Mouse (Mus musculus) liver, embryonic 15.5 days (tissue): ENCODE measurements around the gene Ndrg3. TPM values are rescaled to one million over a fixed set of nuclear protein-coding genes. Genes with fewer than 3 reads are reported as not detected.
"Not testable (repeated sequence)": the region's sequence is repeated elsewhere in the genome, so short reads cannot be mapped to it uniquely, and the experiment has no call there.

Experiments used
- ATAC-seq: fragments of 200-750 bp; cut with Nextera tagmentation; 2 replicates; pipeline ENCODE4 v1.8.0; 2017; ENCODE audit warnings: moderate number of reproducible peaks, mild to moderate bottlenecking, moderate library complexity; ENCODE audit not compliant: insufficient read depth
- H3K27ac ChIP-seq: fragments of 300-500 bp; sonication (generic); replicated peaks from 2 replicates; pipeline ENCODE4 v1.5.1; 2015; ENCODE audit warnings: mild to moderate bottlenecking, inconsistent platforms
- H3K27me3 ChIP-seq: fragments of 300-500 bp; sonication (generic); 2 replicates; pipeline ENCODE4 v1.6.1; 2015; ENCODE audit warnings: mild to moderate bottlenecking, inconsistent platforms
- H3K36me3 ChIP-seq: fragments of 300-500 bp; sonication (generic); replicated peaks from 2 replicates; pipeline ENCODE4 v1.6.1; 2015; ENCODE audit warnings: moderate library complexity, mild to moderate bottlenecking, inconsistent platforms
- H3K4me1 ChIP-seq: fragments of 300-500 bp; sonication (generic); replicated peaks from 2 replicates; pipeline ENCODE4 v1.6.1; 2015; ENCODE audit warnings: inconsistent platforms
- H3K4me2 ChIP-seq: fragments of 300-500 bp; sonication (generic); 2 replicates; pipeline ENCODE4 v1.6.1; 2015; ENCODE audit warnings: moderate library complexity, mild to moderate bottlenecking, inconsistent platforms
- H3K4me3 ChIP-seq: fragments of 300-500 bp; sonication (generic); replicated peaks from 2 replicates; pipeline ENCODE4 v1.5.1; 2015; ENCODE audit warnings: mild to moderate bottlenecking, inconsistent platforms
- H3K9ac ChIP-seq: fragments of 300-500 bp; sonication (generic); 2 replicates; pipeline ENCODE4 v1.6.1; 2015; ENCODE audit warnings: moderate library complexity, mild to moderate bottlenecking, inconsistent platforms
- H3K9me3 ChIP-seq: fragments of 300-500 bp; sonication (generic); replicated peaks from 2 replicates; pipeline ENCODE4 v1.6.1; 2016; ENCODE audit warnings: inconsistent platforms
- WGBS: fragments of 180-500 bp; shearing (Covaris S2); methylation state at CpG from one replicate; pipeline ENCODE4 v1.1.7; 2015; ENCODE audit warnings: mixed read lengths; ENCODE audit not compliant: insufficient replicate concordance; 5-methylcytosine and 5-hydroxymethylcytosine counted together
- polyA plus RNA-seq: library from polyadenylated mRNA; unstranded; fragments of >200 nt; fragmentation: Nextera tagmentation; extraction: Ambion mirVana; gene quantifications from 2 replicates; pipeline ENCODE4 v1.2.1, GENCODE M21; 2015

The Ndrg3 gene
- polyA plus RNA-seq, 1 experiment from 2014 or later = 32.9 TPM

- Histone ChIP-seq H3K4me3 (no peak overlapping the region), H3K9me3 (no peaks in the 10 kb centered on the region), H3K9ac (no peak overlapping the region), H3K4me1 (peaks cover 3% of the 10 kb centered on the region), H3K27ac (no peak overlapping the region), H3K27me3 (no peaks in the 10 kb centered on the region), H3K4me2 (no peak overlapping the region), H3K36me3 (peaks cover 57% of the 10 kb centered on the region)
- no peak for ATAC-seq
- 80% methylated on average over 6 of the region's 6 CpGs for whole genome bisulfite sequencing
Observed at GRCm38 (mm10) chr2:156935005-156935404, 56.9 kb downstream of the Ndrg3 start.

DNA sequence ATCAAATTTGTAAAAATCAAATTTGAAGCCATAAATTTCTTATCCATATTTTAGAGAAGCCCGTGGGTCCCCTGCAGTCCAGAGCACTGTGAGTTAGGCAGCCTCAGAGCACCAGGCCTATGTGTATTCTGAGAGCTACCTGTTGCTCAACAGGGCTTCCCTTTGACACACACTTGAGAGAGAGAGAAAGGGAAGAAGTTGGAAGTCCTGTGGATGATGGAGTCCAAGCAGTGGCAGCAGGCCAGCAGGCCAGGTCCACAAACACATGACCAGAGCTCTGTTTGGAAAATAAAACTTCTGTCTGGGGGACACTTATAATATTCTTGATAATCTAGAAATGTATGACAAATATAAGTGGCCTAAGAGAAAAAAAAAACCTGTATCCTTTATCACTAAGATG lies 58.4 kb downstream of the Ndrg3 start:
- Histone ChIP-seq H3K9ac (no peak overlapping the region), H3K4me1 (peaks cover 16% of the 10 kb centered on the region), H3K27me3 (no peaks in the 10 kb centered on the region), H3K36me3 (peaks cover 65% of the 10 kb centered on the region), H3K4me3 (no peak overlapping the region), H3K4me2 (no peak overlapping the region), H3K27ac (0 out of 2 replicates have a peak overlapping the region, but pooled peaks have one; percentile 7), H3K9me3 (no peaks in the 10 kb centered on the region)
- 66% methylated on average over 1 of the region's 1 CpGs for WGBS
- no peak for ATAC-seq

DNA sequence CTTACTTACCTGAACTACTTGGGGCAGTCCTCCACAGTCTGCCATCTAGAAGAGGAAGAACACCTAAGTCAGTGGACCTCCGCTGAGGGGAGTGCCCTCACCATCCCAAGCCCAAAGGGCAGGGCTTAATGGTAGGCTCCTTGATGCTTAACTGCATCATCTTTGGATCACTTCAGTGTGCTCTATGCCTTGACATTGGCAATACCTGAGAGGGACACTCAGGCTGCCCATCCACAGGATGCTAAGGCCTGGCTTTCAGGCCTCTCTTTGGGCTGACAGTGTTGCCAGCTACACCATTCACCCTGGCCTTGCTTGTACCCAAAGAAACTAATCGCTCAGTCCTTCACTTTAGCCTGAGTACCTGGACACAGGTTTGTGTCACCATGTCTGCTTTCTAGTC lies 60.4 kb downstream of the Ndrg3 start:
- WGBS = 89% methylated on average over 2 of the region's 2 CpGs
- Histone ChIP-seq H3K4me3 (no peak overlapping the region), H3K9me3 (no peaks in the 10 kb centered on the region), H3K4me1 (peaks cover 35% of the 10 kb centered on the region), H3K9ac (no peak overlapping the region), H3K27ac (0 out of 2 replicates have a peak overlapping the region, but pooled peaks have one; percentile 6), H3K27me3 (no peaks in the 10 kb centered on the region), H3K36me3 (peaks cover 59% of the 10 kb centered on the region), H3K4me2 (no peak overlapping the region)
- no peak for ATAC-seq

DNA sequence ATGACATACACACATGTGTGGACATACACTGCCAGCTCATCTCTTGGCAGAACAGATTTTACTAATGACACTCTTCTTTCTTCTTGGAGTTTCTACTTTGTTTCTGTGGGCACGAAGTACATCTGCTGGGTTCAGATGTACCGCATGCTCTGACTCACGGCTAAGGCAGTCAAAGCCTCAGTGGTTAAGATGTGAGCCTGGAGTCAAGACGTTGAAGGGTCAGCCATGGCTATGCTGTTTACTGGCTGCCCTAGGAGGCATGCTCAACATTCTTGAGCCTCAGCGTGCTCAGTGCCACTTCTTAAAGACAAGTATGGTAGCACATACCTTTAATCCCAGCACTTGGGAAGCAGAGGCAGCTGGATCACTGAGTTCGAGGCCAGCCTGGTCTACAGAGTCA lies 61.3 kb downstream of the Ndrg3 start:
- H3K27ac ChIP-seq = no peak overlapping the region
- H3K9ac ChIP-seq = no peak overlapping the region
- peaks cover 44% of the 10 kb centered on the region for H3K4me1 ChIP-seq
- H3K4me2 ChIP-seq = no peak overlapping the region
- H3K4me3 ChIP-seq = no peak overlapping the region
- ATAC-seq = no peak
- H3K27me3 ChIP-seq = no peaks in the 10 kb centered on the region
- WGBS = 85% methylated on average over 6 of the region's 6 CpGs
- H3K9me3 ChIP-seq = no peaks in the 10 kb centered on the region
- peaks cover 59% of the 10 kb centered on the region for H3K36me3 ChIP-seq

DNA sequence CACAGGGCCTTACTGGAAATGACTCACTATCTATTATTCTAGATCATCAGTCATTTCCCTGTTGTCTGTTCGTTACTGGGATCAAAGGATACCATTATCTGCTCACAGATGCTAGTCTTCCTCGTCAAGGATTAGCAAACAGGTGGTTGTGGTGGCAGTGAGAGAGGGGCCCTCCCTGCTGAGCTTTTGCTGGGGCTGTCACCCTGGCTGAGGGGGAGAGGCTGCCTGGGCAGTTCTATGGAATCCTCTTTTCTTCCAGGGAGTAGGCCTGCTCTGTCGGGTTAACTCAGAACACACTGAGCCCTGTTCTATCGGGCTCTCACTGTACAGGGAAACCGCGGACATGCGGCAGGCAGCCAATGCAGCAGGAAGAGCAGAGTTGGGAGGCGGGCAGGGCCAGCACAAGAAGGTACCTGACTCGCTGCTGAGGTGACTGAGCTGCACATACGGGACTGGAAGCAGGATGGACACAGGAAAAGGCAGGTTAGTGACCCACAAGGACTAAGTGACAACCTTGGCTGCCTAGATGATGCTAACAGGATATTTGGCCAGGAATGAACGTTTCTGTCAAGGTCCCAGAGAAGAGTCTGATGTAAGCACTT lies 62.2 kb downstream of the Ndrg3 start:
- no peak for ATAC-seq
- H3K4me3 ChIP-seq = no peak overlapping the region
- no peak overlapping the region for H3K27ac ChIP-seq
- no peaks in the 10 kb centered on the region for H3K27me3 ChIP-seq
- 59% methylated on average over 11 of the region's 11 CpGs for WGBS
- no peak overlapping the region for H3K9ac ChIP-seq
- peaks cover 57% of the 10 kb centered on the region for H3K36me3 ChIP-seq
- H3K4me1 ChIP-seq = peaks cover 53% of the 10 kb centered on the region
- H3K4me2 ChIP-seq = no peak overlapping the region
- H3K9me3 ChIP-seq = no peaks in the 10 kb centered on the region

DNA sequence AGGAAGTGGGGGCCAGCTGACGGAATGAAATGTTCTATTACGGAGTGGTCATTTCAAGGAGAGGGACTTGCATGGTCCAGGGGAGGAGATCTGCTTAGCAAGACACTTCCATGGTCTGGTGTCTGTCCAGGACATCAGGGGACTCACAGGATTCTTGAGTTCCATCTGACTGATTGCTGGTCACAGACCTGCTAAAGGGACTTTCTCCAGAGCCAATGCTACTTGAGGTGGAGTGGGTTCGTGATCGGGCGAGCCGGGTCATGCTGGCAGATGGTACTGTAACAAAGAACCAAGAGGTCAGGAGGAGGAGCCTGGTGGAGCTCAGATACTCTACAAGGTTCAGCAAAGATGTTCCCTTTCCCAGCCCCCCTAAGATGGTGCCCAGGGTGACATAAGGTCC lies 63.2 kb downstream of the Ndrg3 start:
- Histone ChIP-seq H3K4me3 (no peak overlapping the region), H3K36me3 (peaks cover 55% of the 10 kb centered on the region), H3K27me3 (no peaks in the 10 kb centered on the region), H3K9me3 (no peaks in the 10 kb centered on the region), H3K4me1 (peaks cover 62% of the 10 kb centered on the region), H3K9ac (no peak overlapping the region), H3K27ac (no peak overlapping the region), H3K4me2 (no peak overlapping the region)
- ATAC-seq = no peak
- 84% methylated on average over 6 of the region's 6 CpGs for WGBS

- H3K4me3 ChIP-seq = no peak overlapping the region
- H3K9me3 ChIP-seq = no peaks in the 10 kb centered on the region
- H3K27ac ChIP-seq = 0 out of 2 replicates have a peak overlapping the region, but pooled peaks have one; percentile 39
- 73% methylated on average over 6 of the region's 6 CpGs for WGBS
- no peak overlapping the region for H3K4me2 ChIP-seq
- no peak overlapping the region for H3K9ac ChIP-seq
- ATAC-seq = no peak
- H3K4me1 ChIP-seq = peaks cover 71% of the 10 kb centered on the region
- H3K36me3 ChIP-seq = peaks cover 53% of the 10 kb centered on the region
- no peaks in the 10 kb centered on the region for H3K27me3 ChIP-seq
Observed at GRCm38 (mm10) chr2:156927663-156928062, 64.2 kb downstream of the Ndrg3 start.

DNA sequence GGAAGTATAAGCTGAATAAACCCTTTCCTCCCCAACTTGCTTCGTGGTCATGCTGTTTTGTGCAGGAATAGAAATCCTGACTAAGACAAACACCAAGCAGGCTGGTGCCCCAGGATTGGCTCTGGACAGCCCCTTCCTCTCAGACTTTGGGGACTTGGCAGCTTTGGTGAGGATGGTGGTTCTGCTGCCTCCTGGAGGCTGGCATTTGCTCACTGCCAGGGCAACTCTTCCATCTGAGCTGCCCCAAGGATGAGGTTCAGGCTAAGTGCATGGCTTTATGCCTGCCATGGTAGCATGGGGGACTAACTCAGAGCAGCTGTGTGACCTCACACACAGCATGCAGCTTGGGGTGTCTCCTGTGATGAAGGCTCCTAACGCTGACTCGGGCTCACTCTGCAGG lies 66.2 kb downstream of the Ndrg3 start:
- H3K4me2 ChIP-seq, H3K9ac ChIP-seq, H3K27me3 ChIP-seq, H3K4me3 ChIP-seq, H3K9me3 ChIP-seq, ATAC-seq: not testable (repeated sequence)
- peaks cover 72% of the 10 kb centered on the region for H3K4me1 ChIP-seq
- peak overlapping the region; percentile 88 for H3K27ac ChIP-seq
- peaks cover 40% of the 10 kb centered on the region for H3K36me3 ChIP-seq
- WGBS = 67% methylated on average over 3 of the region's 3 CpGs

- Histone ChIP-seq H3K4me2 (peak overlapping the region; percentile 46; the same call in 1 of the 2 replicates), H3K27ac (peak overlapping the region; percentile 88), H3K4me1 (peaks cover 70% of the 10 kb centered on the region), H3K36me3 (peaks cover 34% of the 10 kb centered on the region)
- not testable (repeated sequence) for H3K9me3 ChIP-seq, H3K4me3 ChIP-seq, H3K9ac ChIP-seq, H3K27me3 ChIP-seq
- 73% methylated on average over 4 of the region's 4 CpGs for WGBS
- peak; percentile 14 for ATAC-seq
Observed at GRCm38 (mm10) chr2:156925075-156925474, 66.8 kb downstream of the Ndrg3 start.

DNA sequence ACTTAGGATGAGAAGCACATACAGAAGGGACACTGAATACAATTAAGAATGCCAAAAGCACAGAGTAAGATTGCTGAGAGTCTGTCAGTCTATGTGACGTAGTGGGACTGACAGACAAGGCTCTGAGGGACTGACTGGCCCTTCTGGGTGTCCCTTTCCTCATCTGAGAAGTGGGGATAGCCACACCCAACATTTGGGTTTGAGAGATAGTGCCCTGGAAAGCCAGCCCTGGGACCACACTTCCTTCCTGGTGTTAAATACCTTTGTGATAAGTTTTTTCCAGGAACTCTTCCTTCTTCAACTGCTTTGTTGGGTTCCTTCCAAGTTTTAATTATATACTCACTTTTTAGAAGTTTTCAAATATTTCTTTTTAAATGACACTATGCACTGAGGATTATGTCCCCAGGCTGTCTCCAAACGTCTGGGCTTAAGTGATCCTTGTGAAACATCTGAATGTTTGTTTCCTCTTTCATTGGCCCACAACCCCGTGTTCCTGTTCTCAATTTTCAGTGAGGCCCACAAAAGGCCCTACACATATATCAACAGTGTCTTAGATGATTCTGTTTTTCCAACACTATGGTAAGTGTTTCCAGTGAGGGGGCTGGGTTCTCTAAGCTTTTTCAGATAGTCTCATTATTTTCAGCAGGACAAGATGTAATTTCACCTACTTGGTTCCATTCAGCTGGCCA lies 67.5 kb downstream of the Ndrg3 start:
- Histone ChIP-seq H3K4me3 (no peak overlapping the region), H3K4me2 (peak overlapping the region; percentile 46)

GRCm38 (mm10) chr2:156923057-156923456 lies 68.8 kb downstream of the Ndrg3 start:
- H3K27ac ChIP-seq = peak overlapping the region; percentile 77
- 0 out of 2 replicates have a peak overlapping the region, but pooled peaks have one; percentile 20 for H3K9ac ChIP-seq
- H3K27me3 ChIP-seq = 0 out of 2 replicates have a peak, but pooled peaks cover 4% of the 10 kb centered on the region
- peaks cover 60% of the 10 kb centered on the region for H3K4me1 ChIP-seq
- no peaks in the 10 kb centered on the region for H3K9me3 ChIP-seq
- no peak overlapping the region for H3K4me2 ChIP-seq
- no peak overlapping the region for H3K4me3 ChIP-seq
- no peak for ATAC-seq
- WGBS = 80% methylated on average over 5 of the region's 5 CpGs
- H3K36me3 ChIP-seq = peaks cover 19% of the 10 kb centered on the region

More for the DNA sequence above, 67.5 kb downstream of the Ndrg3 start:
- Histone ChIP-seq H3K27me3 (no peaks in the 10 kb centered on the region), H3K9me3 (no peaks in the 10 kb centered on the region), H3K4me1 (peaks cover 68% of the 10 kb centered on the region), H3K36me3 (peaks cover 27% of the 10 kb centered on the region), H3K27ac (peak overlapping the region; percentile 88), H3K9ac (no peak overlapping the region)
- ATAC-seq = peak; percentile 94
- 7% methylated on average over 3 of the region's 3 CpGs for WGBS
